Mouse (Mus musculus) kidney, embryonic 16.5 days (tissue): ENCODE results near the gene Ctnnal1. TPM values are rescaled to one million over a fixed set of nuclear protein-coding genes. Genes with fewer than 3 reads are reported as not detected.
"Not testable (repeated sequence)": the region's sequence is repeated elsewhere in the genome, so short reads cannot be mapped to it uniquely, and the experiment has no call there.

Source experiments
- ATAC-seq: fragments of 200-750 bp; cut with Nextera tagmentation; 2 replicates; pipeline ENCODE4 v1.8.0; 2017; ENCODE audit warnings: moderate TSS enrichment; ENCODE audit not compliant: low FRiP score, low TSS enrichment
- H3K27ac ChIP-seq: fragments of 300-500 bp; sonication (generic); 2 replicates; pipeline ENCODE4 v1.5.1; 2014; ENCODE audit warnings: low read length
- H3K27me3 ChIP-seq: fragments of 300-500 bp; sonication (generic); 2 replicates; pipeline ENCODE4 v1.6.1; 2014; ENCODE audit warnings: low read length, control low read depth, mixed read lengths; ENCODE audit not compliant: insufficient read depth
- H3K36me3 ChIP-seq: fragments of 300-500 bp; sonication (generic); 2 replicates; pipeline ENCODE4 v1.6.1; 2014; ENCODE audit warnings: low read length, control low read depth, mixed read lengths; ENCODE audit not compliant: insufficient read depth
- H3K4me1 ChIP-seq: fragments of 300-500 bp; sonication (generic); 2 replicates; pipeline ENCODE4 v1.6.1; 2014; ENCODE audit warnings: low read length, control low read depth, mixed read lengths; ENCODE audit not compliant: insufficient read depth
- H3K4me2 ChIP-seq: fragments of 300-500 bp; sonication (generic); replicated peaks from 2 replicates; pipeline ENCODE4 v1.6.1; 2014; ENCODE audit warnings: low read depth, low read length
- H3K4me3 ChIP-seq: fragments of 300-500 bp; sonication (generic); 2 replicates; pipeline ENCODE4 v1.5.1; 2014; ENCODE audit warnings: mild to moderate bottlenecking, low read length
- H3K9ac ChIP-seq: fragments of 300-500 bp; sonication (generic); replicated peaks from 2 replicates; pipeline ENCODE4 v1.6.1; 2014; ENCODE audit warnings: low read length
- H3K9me3 ChIP-seq: fragments of 300-500 bp; sonication (generic); 2 replicates; pipeline ENCODE4 v1.6.1; 2016; ENCODE audit warnings: low read length, control low read depth
- WGBS: fragments of 180-500 bp; shearing (Covaris S2); extraction: QIAGEN DNeasy Blood & Tissue Kit; methylation state at CpG from one replicate; pipeline ENCODE4 v1.1.7; 2014; 5-methylcytosine and 5-hydroxymethylcytosine counted together
- polyA plus RNA-seq: library from polyadenylated mRNA; unstranded; fragments of >200 nt; fragmentation: Nextera tagmentation; extraction: Ambion mirVana; gene quantifications from 2 replicates; pipeline ENCODE4 v1.2.1, GENCODE M21; 2015

Gene Ctnnal1
- polyA plus RNA-seq, 1 experiment from 2014 or later: 39.7 TPM

DNA sequence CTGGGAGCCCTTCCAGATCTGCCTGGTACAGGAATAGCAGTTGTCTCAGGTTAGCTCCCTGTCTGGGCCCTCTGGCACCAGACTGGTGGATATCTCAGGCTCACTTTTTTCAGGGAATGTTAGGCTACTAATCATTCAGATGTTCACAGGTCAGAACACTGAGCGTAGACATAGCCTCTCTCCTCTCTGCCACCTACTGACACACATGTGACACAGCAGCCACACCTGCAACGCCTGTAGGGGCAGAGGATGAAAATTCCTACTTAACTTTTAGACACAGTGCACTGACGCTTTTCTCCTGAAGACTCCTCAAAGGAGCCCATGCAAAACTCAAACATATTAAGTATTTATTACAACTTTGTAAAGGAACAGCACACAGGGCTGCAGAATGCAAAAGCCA lies 32.5 kb upstream of the Ctnnal1 start:
- Histone ChIP-seq H3K9ac (no peak overlapping the region), H3K36me3 (peaks cover 54% of the 10 kb centered on the region), H3K4me2 (no peak overlapping the region), H3K4me1 (no peaks in the 10 kb centered on the region), H3K9me3 (0 out of 2 replicates have a peak, but pooled peaks cover 5% of the 10 kb centered on the region), H3K27me3 (no peaks in the 10 kb centered on the region), H3K4me3 (no peak overlapping the region), H3K27ac (no peak overlapping the region)
- WGBS: 82% methylated on average over 3 of the region's 3 CpGs
- no peak for ATAC-seq

DNA sequence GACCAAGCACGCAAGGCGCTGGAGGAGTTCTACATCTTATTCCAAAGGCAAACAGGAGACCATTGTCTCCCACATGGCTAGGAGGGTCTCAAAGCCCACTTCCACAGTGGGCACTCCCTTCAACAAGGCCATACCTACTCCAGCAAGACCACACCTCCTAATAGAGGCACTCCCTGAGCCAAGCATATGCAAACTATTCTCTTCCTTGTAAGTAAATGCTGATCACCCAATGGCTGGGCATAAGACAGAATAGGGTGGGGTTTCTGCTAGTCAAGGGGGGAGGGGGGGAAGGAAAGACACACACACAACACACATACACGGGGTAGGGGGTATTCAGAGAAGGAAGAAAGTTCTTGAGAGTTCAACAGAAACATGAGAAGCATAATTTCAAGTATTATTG lies 29.2 kb upstream of the Ctnnal1 start:
- no peak overlapping the region for H3K4me2 ChIP-seq
- no peak overlapping the region for H3K9ac ChIP-seq
- H3K27me3 ChIP-seq: no peaks in the 10 kb centered on the region
- H3K4me1 ChIP-seq: no peaks in the 10 kb centered on the region
- no peak overlapping the region for H3K27ac ChIP-seq
- no peaks in the 10 kb centered on the region for H3K9me3 ChIP-seq
- no peak for ATAC-seq
- H3K36me3 ChIP-seq: peaks cover 50% of the 10 kb centered on the region
- 86% methylated on average over 3 of the region's 3 CpGs for WGBS
- H3K4me3 ChIP-seq: no peak overlapping the region

DNA sequence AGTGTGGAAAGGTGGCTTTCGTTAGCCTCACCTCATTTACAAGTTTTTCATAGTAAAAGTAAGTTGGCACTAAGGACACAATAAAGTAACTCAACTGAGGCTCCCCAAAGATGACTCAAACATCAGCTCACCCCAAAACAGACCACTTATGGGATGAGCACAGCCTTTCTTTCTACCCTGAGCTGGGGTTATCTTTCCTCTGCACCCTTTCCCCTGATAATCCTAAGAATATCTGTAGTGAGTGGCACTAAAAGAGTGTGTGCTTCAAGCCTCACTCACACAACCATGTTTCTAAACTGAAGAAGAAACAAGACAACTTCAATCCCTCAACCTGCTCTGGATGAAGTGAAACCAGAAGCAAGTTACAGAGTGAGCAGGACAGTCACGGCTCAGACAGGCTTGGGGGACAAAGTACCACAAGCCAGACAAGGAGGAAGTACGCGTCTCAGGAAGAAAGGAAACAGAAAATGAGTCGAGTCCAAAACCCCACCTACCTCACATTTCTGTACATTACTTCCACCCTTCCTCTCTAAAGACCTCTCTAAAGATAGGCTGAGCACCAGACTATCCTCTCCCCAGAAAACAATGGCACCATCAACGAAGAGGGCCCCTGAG lies 27.6 kb upstream of the Ctnnal1 start:
- Histone ChIP-seq H3K4me3 (no peak overlapping the region), H3K27ac (no peak overlapping the region), H3K9me3 (no peaks in the 10 kb centered on the region), H3K36me3 (peaks cover 47% of the 10 kb centered on the region), H3K4me1 (no peaks in the 10 kb centered on the region), H3K9ac (no peak overlapping the region), H3K27me3 (no peaks in the 10 kb centered on the region), H3K4me2 (no peak overlapping the region)
- WGBS: 77% methylated on average over 6 of the region's 6 CpGs
- no peak for ATAC-seq

DNA sequence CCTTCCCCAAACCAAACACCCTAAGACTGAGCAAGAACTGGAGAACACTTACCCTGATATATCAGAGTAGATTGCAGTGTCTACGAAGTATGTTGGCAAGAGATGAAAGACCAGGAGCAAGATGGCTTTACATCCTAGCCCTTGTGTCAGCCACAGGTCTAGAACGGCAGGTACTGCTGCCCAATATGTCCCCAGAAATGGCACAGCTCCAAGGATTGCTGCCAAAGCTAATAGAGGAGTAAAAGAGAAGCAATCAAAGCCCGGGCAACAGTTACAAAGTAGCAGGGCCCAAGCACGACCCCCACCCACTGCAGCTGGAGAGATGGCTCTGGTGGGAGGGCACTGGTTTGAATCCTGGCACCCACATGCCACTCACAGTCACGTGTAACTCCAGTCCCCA lies 23.5 kb upstream of the Ctnnal1 start:
- no peaks in the 10 kb centered on the region for H3K4me1 ChIP-seq

DNA sequence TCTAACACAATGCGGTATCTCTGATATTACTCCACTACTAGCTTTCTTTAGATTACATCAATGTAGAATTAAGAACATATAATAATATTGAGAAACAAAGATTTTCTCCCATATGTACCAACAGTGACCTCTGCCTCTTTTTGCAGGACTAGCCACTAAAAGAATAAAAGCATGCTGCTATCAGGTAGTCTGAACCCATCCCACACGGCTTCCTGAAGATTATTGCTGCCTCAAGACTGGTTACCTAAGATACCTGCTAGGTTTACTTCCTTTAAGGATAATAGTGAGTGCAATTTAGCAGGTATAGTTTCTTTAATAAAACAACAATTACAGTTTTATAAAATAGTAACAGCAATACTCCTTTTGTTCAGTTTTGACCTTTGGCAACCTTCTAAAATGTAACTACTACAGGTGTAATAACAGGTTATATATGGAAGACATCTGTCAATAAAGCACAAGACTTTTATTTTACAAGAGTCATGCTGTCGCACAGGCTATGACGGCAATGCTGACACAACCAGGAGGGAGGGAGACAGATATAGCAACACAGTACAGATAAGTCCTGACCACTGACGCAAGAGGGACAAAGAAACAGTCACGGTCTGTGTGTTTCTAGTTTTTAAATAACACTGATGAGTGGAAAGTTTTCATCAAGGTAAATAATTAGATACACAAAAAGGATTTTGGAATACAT lies 21.4 kb upstream of the Ctnnal1 start:
- H3K36me3 ChIP-seq: peaks cover 52% of the 10 kb centered on the region
- no peaks in the 10 kb centered on the region for H3K4me1 ChIP-seq
- no peak for ATAC-seq
- no peak overlapping the region for H3K4me2 ChIP-seq
- no peaks in the 10 kb centered on the region for H3K27me3 ChIP-seq
- H3K9ac ChIP-seq: no peak overlapping the region
- WGBS: 91% methylated on average over 6 of the region's 6 CpGs
- no peaks in the 10 kb centered on the region for H3K9me3 ChIP-seq
- no peak overlapping the region for H3K4me3 ChIP-seq
- no peak overlapping the region for H3K27ac ChIP-seq

More for the DNA sequence above, 23.5 kb upstream of the Ctnnal1 start:
- Histone ChIP-seq H3K9ac (no peak overlapping the region), H3K36me3 (peaks cover 42% of the 10 kb centered on the region), H3K4me3 (no peak overlapping the region), H3K4me2 (no peak overlapping the region), H3K9me3 (no peaks in the 10 kb centered on the region), H3K27me3 (no peaks in the 10 kb centered on the region), H3K27ac (no peak overlapping the region)
- ATAC-seq: no peak
- WGBS: 80% methylated on average over 5 of the region's 5 CpGs

DNA sequence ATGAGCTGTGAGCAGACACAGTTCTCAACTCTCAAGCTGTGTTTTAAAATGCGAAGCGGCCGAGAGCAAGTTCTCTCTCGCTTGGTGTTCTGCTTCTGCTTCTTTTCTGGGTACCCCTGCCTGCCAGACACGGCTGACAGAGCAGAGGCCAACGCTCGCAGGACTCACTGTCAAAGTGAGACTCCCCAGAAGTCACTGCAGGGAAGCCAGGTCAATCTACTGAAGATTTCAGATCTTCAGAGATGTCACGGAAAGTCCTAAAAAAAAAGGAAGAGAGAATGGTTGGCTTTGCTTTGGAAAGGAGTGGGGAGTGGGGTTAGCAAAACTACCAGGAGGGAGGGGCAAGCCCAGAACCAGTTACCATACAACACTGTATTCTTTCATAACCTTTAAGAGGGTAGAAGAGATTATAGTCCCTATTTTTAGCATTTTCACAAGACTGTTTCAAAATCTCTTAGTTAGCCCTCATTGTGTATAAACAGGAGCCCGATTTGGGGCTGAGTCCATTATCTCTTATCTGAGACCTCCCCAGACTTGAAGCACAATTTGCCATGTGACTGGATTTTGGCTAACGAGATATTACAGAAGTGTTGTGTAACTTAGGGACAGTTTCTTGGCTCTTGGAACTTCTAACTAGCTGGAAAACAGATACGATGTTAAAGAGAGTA lies 15.2 kb upstream of the Ctnnal1 start:
- H3K9ac ChIP-seq: no peak overlapping the region
- 82% methylated on average over 11 of the region's 11 CpGs for WGBS
- no peak for ATAC-seq
- peaks cover 31% of the 10 kb centered on the region for H3K36me3 ChIP-seq
- H3K4me3 ChIP-seq: no peak overlapping the region
- no peak overlapping the region for H3K4me2 ChIP-seq
- no peaks in the 10 kb centered on the region for H3K9me3 ChIP-seq
- no peaks in the 10 kb centered on the region for H3K27me3 ChIP-seq
- H3K27ac ChIP-seq: no peak overlapping the region
- H3K4me1 ChIP-seq: no peaks in the 10 kb centered on the region

DNA sequence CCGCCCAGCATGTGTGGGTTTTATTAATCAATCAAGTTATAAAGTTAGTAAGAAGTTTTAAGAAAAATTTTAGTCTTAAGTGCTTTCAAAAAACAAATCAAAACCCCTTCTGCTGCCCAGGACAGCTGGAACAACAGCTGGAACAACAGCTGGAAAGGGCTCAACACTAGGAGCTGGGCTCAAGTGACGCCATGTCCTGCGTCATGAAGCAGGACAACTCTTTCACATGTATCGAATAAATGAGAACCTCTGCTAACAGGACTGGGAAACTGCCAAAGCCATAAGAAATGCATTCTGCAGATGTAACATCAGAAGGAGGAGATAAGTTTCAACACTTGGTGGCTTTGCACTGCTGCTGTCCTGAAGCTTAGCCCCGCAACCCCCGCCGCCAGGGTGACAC lies 14.0 kb upstream of the Ctnnal1 start:
- 91% methylated on average over 7 of the region's 7 CpGs for WGBS
- no peak for ATAC-seq
- no peaks in the 10 kb centered on the region for H3K4me1 ChIP-seq
- peaks cover 36% of the 10 kb centered on the region for H3K36me3 ChIP-seq
- H3K9me3 ChIP-seq: peaks cover 3% of the 10 kb centered on the region; the same call in 1 of the 2 replicates
- no peak overlapping the region for H3K4me3 ChIP-seq
- no peak overlapping the region for H3K27ac ChIP-seq
- H3K9ac ChIP-seq: no peak overlapping the region
- H3K27me3 ChIP-seq: no peaks in the 10 kb centered on the region
- no peak overlapping the region for H3K4me2 ChIP-seq

DNA sequence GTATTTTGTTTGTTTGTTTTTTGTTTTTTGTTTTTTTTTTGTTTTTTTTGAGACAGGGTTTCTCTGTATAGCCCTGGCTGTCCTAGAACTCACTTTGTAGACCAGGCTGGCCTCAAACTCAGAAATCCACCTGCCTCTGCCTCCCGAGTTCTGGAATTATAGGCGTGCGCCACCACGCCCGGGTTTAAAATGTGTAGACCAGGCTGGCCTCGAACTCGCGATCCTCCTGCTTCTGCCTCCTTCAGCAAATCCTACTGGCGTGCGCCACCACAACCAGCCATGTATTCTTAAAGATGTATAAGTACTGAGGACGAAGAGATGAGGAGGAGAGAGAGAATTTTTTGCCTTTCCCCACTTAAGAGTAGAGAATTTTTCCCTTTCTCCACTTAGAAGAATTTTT lies 5.6 kb upstream of the Ctnnal1 start:
- Histone ChIP-seq H3K4me1 (peaks cover 11% of the 10 kb centered on the region), H3K9me3 (peaks cover 11% of the 10 kb centered on the region; the same call in 1 of the 2 replicates), H3K36me3 (peaks cover 24% of the 10 kb centered on the region)
- H3K27ac ChIP-seq, H3K4me2 ChIP-seq, ATAC-seq, H3K4me3 ChIP-seq, H3K27me3 ChIP-seq, H3K9ac ChIP-seq: not testable (repeated sequence)
- 97% methylated on average over 11 of the region's 11 CpGs for WGBS

DNA sequence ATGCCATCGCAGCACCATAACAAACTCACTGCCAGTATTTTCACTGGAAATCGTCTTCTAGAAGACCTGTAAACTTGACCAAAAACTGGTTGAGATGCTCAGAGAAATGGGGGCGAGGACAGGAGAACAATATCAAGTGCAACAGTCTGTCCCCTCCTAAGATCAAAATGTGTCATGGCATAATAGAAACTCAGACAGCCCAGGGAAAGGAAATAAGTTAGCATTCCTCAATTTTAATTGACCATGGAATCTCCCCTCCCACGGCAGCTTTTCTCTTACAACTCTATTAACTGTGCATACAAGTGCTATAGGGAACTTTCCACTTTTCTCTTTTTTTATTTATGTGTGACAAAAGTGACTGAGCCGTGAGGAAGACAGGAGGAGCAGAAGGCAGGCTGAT lies 2.8 kb upstream of the Ctnnal1 start:
- Histone ChIP-seq H3K36me3 (peaks cover 11% of the 10 kb centered on the region), H3K9me3 (peaks cover 8% of the 10 kb centered on the region; the same call in 1 of the 2 replicates), H3K4me3 (no peak overlapping the region), H3K4me1 (peaks cover 21% of the 10 kb centered on the region), H3K27ac (peak overlapping the region; percentile 75), H3K4me2 (no peak overlapping the region), H3K9ac (no peak overlapping the region; the same call in 1 of the 2 replicates), H3K27me3 (no peaks in the 10 kb centered on the region)
- 47% methylated on average over 5 of the region's 5 CpGs for WGBS
- no peak for ATAC-seq

DNA sequence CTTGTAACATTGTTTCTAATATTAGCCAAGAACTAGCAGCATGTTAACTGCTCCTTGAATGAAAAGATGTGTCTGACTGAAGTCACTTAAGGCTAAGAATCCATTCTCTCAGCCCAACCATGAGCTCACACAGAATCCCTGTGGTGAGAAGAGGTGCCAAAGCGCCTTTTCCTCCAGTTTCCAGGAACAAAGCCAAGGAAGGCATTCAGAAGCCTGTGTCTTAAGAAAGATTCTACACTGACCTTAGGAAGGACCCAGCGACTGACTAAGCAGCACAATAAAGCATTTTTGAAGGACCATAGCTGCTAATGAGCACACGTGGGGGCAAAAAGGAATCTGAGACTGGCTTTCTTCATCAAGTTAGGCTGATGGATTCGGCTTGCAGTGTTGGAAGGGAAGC lies 983 bp upstream of the Ctnnal1 start:
- peaks cover 21% of the 10 kb centered on the region for H3K4me1 ChIP-seq
- 54% methylated on average over 4 of the region's 4 CpGs for WGBS
- ATAC-seq: no peak
- no peak overlapping the region for H3K27ac ChIP-seq
- no peak overlapping the region for H3K9ac ChIP-seq
- H3K36me3 ChIP-seq: peaks cover 6% of the 10 kb centered on the region
- no peak overlapping the region for H3K4me2 ChIP-seq
- peaks cover 2% of the 10 kb centered on the region; the same call in 1 of the 2 replicates for H3K9me3 ChIP-seq
- no peak overlapping the region for H3K4me3 ChIP-seq
- no peaks in the 10 kb centered on the region for H3K27me3 ChIP-seq
